Mouse (Mus musculus): Measurements from ENCODE around the gene Hoxd1. TPM values are rescaled to one million over a fixed set of nuclear protein-coding genes. Genes with fewer than 3 reads are reported as not detected.

Hoxd1 gene
- polyA plus RNA-seq, 1 experiment: not detected

DNA sequence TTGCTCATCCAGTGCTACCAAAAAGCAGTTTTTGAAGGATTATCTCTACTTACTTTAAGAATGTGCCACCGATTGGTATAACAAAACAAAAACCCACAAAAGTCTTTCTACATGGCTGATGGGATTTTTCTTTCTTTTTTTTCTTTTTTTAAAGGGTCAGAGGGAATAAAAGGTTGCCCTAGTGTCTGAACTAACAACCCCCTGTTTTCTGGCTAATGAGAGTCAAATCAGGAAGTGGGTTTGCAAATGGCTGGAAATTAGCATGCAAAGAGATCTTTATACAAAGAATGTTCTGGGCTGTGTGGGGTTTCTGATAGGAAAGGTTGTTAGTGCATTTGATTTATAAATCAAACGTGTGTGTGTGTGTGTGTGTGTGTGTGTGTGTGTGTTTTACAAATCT lies 42.4 kb upstream of the Hoxd1 start:
- Histone ChIP-seq H3K4me3 (ENCODE audit: low read depth, low read length) (no peak overlapping the region), H3K9me3 (replicated peaks; ENCODE audit: control insufficient read depth, insufficient read depth, low read length, poor library complexity, severe bottlenecking) (no peaks in the 10 kb centered on the region), H3K27me3 (ENCODE audit: control insufficient read depth, insufficient read depth, low read length, poor library complexity, severe bottlenecking) (peaks cover 16% of the 10 kb centered on the region), H3K27ac (ENCODE audit: insufficient read depth, low read length) (no peak overlapping the region), H3K4me1 (ENCODE audit: control insufficient read depth, insufficient read depth, low read length) (peaks cover 1% of the 10 kb centered on the region), H3K36me3 (ENCODE audit: control insufficient read depth, insufficient read depth, low read length, poor library complexity, severe bottlenecking) (no peaks in the 10 kb centered on the region), H3K9ac (ENCODE audit: low read depth, poor library complexity, severe bottlenecking) (no peak overlapping the region)
- no peak for TF ChIP-seq POLR2A (IDR thresholded peaks at IDR 0.05; ENCODE audit: insufficient read depth, low read length)
- TF ChIP-seq EP300 (IDR thresholded peaks at IDR 0.05; ENCODE audit: insufficient read depth, low read depth, low read length): no peak
- TF ChIP-seq CTCF (IDR thresholded peaks at IDR 0.05; ENCODE audit: low read depth, low read length): no peak

DNA sequence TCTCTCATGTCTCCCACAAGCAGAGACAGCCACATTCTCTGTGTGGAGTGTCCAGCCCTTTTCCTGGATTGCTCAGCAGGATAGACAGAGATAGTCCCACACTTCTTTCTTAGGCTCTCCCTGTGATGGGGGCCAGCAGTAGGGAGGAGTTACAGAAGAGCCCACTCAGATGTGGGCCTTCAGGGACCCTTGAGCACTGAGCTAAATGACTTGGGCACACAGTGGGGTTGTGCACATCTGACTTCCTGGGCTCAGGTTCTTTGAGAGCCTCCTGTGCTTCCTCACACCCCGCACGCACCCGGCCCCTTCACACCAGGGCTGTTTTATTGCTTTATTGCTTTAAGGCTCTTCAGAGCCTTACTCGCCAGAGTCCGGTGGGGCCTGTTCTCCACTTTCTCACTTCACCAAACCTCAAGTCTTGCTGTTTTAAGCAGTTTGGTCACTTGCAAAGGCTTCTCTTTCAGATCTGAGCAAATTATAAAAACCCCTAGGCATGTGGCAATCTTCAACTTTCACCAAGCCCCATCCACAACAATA lies 41.8 kb upstream of the Hoxd1 start:
- no peak overlapping the region for H3K4me3 ChIP-seq (ENCODE audit: low read depth, low read length)
- H3K9me3 ChIP-seq (replicated peaks; ENCODE audit: control insufficient read depth, insufficient read depth, low read length, poor library complexity, severe bottlenecking): no peaks in the 10 kb centered on the region
- no peak for TF ChIP-seq POLR2A (IDR thresholded peaks at IDR 0.05; ENCODE audit: insufficient read depth, low read length)
- no peak for TF ChIP-seq EP300 (IDR thresholded peaks at IDR 0.05; ENCODE audit: insufficient read depth, low read depth, low read length)
- no peak for TF ChIP-seq CTCF (IDR thresholded peaks at IDR 0.05; ENCODE audit: low read depth, low read length)
- no peak overlapping the region for H3K9ac ChIP-seq (ENCODE audit: low read depth, poor library complexity, severe bottlenecking)
- H3K27me3 ChIP-seq (ENCODE audit: control insufficient read depth, insufficient read depth, low read length, poor library complexity, severe bottlenecking): peaks cover 19% of the 10 kb centered on the region
- no peaks in the 10 kb centered on the region for H3K36me3 ChIP-seq (ENCODE audit: control insufficient read depth, insufficient read depth, low read length, poor library complexity, severe bottlenecking)
- peaks cover 1% of the 10 kb centered on the region for H3K4me1 ChIP-seq (ENCODE audit: control insufficient read depth, insufficient read depth, low read length)
- H3K27ac ChIP-seq (ENCODE audit: insufficient read depth, low read length): no peak overlapping the region

DNA sequence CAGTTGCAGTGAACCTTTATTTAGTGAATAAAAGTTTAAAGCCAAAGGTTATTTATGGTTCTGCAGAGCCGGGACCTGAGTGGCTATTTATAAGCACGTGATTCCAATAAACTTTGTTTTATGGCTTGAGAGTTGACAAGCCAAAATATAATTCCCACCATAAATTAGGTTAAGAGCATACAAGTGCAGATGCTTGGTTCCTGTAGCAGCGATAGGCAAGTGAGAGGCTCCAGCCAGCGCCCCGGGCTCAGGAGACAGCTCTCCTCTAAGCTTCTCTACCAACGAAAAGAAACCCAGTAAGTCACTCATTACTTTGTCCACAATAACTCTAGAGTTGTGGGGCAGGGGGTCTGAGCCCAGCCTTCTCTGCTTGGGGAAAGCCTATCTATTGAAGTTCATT lies 40.9 kb upstream of the Hoxd1 start:
- no peaks in the 10 kb centered on the region for H3K36me3 ChIP-seq (ENCODE audit: control insufficient read depth, insufficient read depth, low read length, poor library complexity, severe bottlenecking)
- TF ChIP-seq EP300 (IDR thresholded peaks at IDR 0.05; ENCODE audit: insufficient read depth, low read depth, low read length): no peak
- TF ChIP-seq CTCF (IDR thresholded peaks at IDR 0.05; ENCODE audit: low read depth, low read length): no peak
- no peak for TF ChIP-seq POLR2A (IDR thresholded peaks at IDR 0.05; ENCODE audit: insufficient read depth, low read length)
- H3K27ac ChIP-seq (ENCODE audit: insufficient read depth, low read length): no peak overlapping the region
- no peak overlapping the region for H3K4me3 ChIP-seq (ENCODE audit: low read depth, low read length)
- H3K9ac ChIP-seq (ENCODE audit: low read depth, poor library complexity, severe bottlenecking): no peak overlapping the region
- peaks cover 1% of the 10 kb centered on the region for H3K4me1 ChIP-seq (ENCODE audit: control insufficient read depth, insufficient read depth, low read length)
- no peaks in the 10 kb centered on the region for H3K9me3 ChIP-seq (replicated peaks; ENCODE audit: control insufficient read depth, insufficient read depth, low read length, poor library complexity, severe bottlenecking)
- peaks cover 25% of the 10 kb centered on the region for H3K27me3 ChIP-seq (ENCODE audit: control insufficient read depth, insufficient read depth, low read length, poor library complexity, severe bottlenecking)

DNA sequence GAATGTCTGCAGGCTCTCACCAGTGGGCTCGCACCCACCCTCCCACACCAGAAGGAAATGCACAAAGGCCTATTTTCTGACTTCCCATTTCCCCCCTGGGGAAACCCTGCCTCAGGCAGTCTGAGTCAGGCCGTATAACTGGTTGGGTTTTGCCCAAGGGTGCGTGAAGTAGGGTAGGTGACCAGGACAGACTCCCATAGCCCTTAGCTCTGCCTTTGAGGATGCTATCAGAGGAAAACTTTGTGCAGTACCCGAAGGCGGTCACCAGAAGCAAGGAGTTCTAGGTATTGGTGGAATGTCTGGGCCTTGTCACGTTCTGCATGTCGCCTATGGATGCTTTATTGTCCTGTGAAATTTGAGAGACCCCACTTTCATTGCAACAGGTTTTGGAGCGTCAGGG lies 39.8 kb upstream of the Hoxd1 start:
- TF ChIP-seq POLR2A (IDR thresholded peaks at IDR 0.05; ENCODE audit: insufficient read depth, low read length): no peak
- TF ChIP-seq CTCF (IDR thresholded peaks at IDR 0.05; ENCODE audit: low read depth, low read length): no peak
- TF ChIP-seq EP300 (IDR thresholded peaks at IDR 0.05; ENCODE audit: insufficient read depth, low read depth, low read length): no peak
- H3K36me3 ChIP-seq (ENCODE audit: control insufficient read depth, insufficient read depth, low read length, poor library complexity, severe bottlenecking): no peaks in the 10 kb centered on the region
- no peak overlapping the region for H3K27ac ChIP-seq (ENCODE audit: insufficient read depth, low read length)
- no peak overlapping the region for H3K4me3 ChIP-seq (ENCODE audit: low read depth, low read length)
- H3K4me1 ChIP-seq (ENCODE audit: control insufficient read depth, insufficient read depth, low read length): peaks cover 1% of the 10 kb centered on the region
- H3K9ac ChIP-seq (ENCODE audit: low read depth, poor library complexity, severe bottlenecking): no peak overlapping the region
- H3K27me3 ChIP-seq (ENCODE audit: control insufficient read depth, insufficient read depth, low read length, poor library complexity, severe bottlenecking): peaks cover 30% of the 10 kb centered on the region
- no peaks in the 10 kb centered on the region for H3K9me3 ChIP-seq (replicated peaks; ENCODE audit: control insufficient read depth, insufficient read depth, low read length, poor library complexity, severe bottlenecking)

DNA sequence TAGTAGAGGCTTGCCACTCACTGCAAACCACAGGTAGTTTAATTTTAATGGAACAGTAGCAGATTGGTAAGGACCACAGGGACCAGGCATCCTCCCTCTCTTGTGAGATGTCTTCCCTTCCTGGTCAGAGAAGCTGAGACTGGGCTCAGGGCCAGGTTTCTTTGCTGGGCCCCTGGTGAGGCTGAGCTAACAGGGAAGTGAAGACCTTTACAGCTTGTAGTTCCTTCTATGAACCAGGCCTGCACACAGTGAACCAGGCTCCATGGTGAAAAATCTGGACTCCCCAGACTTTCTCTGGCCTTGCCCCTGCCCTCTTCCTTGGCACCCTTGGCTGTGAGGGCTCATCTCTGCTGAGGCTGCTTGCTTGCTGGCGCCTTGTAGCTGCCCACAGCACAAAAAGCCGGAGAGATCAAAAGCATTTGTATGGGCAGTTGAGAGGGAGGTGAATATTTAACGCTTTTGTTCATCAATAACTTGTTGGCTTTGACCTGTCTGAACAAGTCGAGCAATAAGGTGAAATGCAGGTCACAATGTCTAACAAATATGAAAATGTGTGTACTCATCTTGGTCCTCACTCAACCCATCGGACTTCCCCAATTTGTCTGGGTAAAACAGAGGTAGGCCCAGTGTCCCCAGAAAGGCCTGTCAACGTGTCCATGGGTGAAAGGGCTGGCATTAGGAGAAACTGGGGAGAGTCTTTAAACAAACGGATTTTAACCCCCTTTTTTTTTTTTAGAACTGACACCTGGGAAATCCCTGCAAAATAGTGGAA lies 38.4 kb upstream of the Hoxd1 start:
- Histone ChIP-seq H3K4me1 (ENCODE audit: control insufficient read depth, insufficient read depth, low read length) (peaks cover 1% of the 10 kb centered on the region), H3K9me3 (replicated peaks; ENCODE audit: control insufficient read depth, insufficient read depth, low read length, poor library complexity, severe bottlenecking) (no peaks in the 10 kb centered on the region), H3K27me3 (ENCODE audit: control insufficient read depth, insufficient read depth, low read length, poor library complexity, severe bottlenecking) (peaks cover 31% of the 10 kb centered on the region)

DNA sequence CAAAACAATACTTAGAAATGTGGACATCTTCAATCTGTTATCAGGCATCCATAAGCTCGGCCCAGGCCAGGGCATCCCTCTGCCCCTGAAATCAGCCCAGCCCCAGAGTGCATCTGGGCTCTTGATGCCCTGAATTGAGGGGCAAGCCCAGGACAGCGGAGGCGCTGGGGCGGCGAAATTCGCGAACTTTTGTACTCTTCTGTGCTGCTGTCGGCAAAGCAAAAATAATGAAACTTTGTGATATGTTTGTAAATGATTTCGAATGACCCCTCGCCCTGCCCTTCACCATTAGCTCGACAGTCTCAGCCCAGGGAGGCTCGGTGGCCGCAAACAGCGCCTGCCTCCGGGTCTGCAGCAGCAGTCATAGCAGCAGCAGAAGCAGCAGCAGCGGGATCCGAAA lies 37.6 kb upstream of the Hoxd1 start:
- H3K27ac ChIP-seq (ENCODE audit: insufficient read depth, low read length): no peak overlapping the region
- no peak for TF ChIP-seq CTCF (IDR thresholded peaks at IDR 0.05; ENCODE audit: low read depth, low read length)
- no peak for TF ChIP-seq POLR2A (IDR thresholded peaks at IDR 0.05; ENCODE audit: insufficient read depth, low read length)
- TF ChIP-seq EP300 (IDR thresholded peaks at IDR 0.05; ENCODE audit: insufficient read depth, low read depth, low read length): no peak
- H3K27me3 ChIP-seq (ENCODE audit: control insufficient read depth, insufficient read depth, low read length, poor library complexity, severe bottlenecking): peaks cover 31% of the 10 kb centered on the region
- no peak overlapping the region for H3K9ac ChIP-seq (ENCODE audit: low read depth, poor library complexity, severe bottlenecking)
- no peaks in the 10 kb centered on the region for H3K9me3 ChIP-seq (replicated peaks; ENCODE audit: control insufficient read depth, insufficient read depth, low read length, poor library complexity, severe bottlenecking)
- H3K4me3 ChIP-seq (ENCODE audit: low read depth, low read length): no peak overlapping the region
- no peaks in the 10 kb centered on the region for H3K36me3 ChIP-seq (ENCODE audit: control insufficient read depth, insufficient read depth, low read length, poor library complexity, severe bottlenecking)
- H3K4me1 ChIP-seq (ENCODE audit: control insufficient read depth, insufficient read depth, low read length): no peaks in the 10 kb centered on the region

More for the DNA sequence above, 38.4 kb upstream of the Hoxd1 start:
- no peak overlapping the region for H3K9ac ChIP-seq (ENCODE audit: low read depth, poor library complexity, severe bottlenecking)
- no peaks in the 10 kb centered on the region for H3K36me3 ChIP-seq (ENCODE audit: control insufficient read depth, insufficient read depth, low read length, poor library complexity, severe bottlenecking)
- no peak overlapping the region for H3K27ac ChIP-seq (ENCODE audit: insufficient read depth, low read length)
- H3K4me3 ChIP-seq (ENCODE audit: low read depth, low read length): no peak overlapping the region
- TF ChIP-seq EP300 (IDR thresholded peaks at IDR 0.05; ENCODE audit: insufficient read depth, low read depth, low read length): no peak

All from ES-Bruce4 (cell line).